Mouse (Mus musculus): ENCODE results near the gene Irak3. TPM values are rescaled to one million over a fixed set of nuclear protein-coding genes. Genes with fewer than 3 reads are reported as not detected.
A peak's percentile ranks its signal among the peaks of the same experiment; 100 is the strongest.

The Irak3 gene
- polyA plus RNA-seq, 2 experiments: 1.9 to 3.2 TPM

DNA sequence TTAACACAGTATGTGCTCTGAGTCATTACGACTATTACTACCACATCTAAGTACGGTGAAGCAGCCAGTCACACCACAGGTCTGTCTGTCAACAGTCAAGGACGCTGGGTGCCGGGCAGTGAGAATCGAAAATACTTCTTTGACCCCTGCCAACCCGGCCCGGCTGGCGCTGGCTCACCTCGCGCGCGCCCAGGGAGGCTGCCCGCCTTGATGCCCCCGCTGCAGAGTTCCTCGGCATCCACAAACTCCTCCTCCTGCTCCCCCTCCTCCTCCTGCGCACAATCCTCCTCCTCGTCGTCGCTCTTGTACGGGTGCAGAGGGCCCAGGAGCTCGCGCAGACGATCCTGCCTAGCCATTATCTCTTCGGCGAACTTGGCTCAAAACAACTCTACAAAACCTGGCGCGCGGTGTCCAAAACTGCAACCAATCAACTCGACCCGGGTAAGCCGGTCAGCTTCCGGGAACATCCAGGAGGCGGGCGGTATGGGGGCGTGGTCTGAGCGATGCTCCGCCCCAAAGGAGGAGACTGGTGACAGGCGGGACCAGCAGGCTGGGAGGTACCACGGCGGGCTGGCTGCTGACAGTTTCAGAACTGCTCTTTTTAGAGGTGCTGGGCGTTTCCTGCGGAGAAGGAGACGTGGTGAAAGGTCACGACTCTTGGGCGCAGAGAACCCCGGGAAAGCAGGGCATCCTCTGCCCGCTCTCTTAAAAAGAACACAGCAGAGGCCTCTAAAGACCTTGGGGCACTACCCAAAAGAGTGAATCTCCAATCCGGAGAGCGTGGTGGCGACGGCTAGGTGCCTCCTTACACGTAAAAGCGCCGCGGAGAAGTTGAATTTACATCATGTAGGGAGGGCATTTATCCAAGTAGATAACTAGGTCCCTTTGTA is 89.2 kb downstream of the Irak3 start, which contains the start of gene Helb:
Helb (minus strand) TSS at position 481 of the 890 bp plus-strand sequence.
- Histone ChIP-seq H3K4me1 (ENCODE audit: control insufficient read depth, insufficient read depth, low read length) (peaks cover 4% of the 10 kb centered on the region; the same call in 1 of the 2 replicates), H3K9ac (ENCODE audit: low read depth, low read length, severe bottlenecking) (peak within 1 kb of the TSS; percentile 68), H3K36me3 (ENCODE audit: control insufficient read depth, insufficient read depth, low read length) (peaks cover 4% of the 10 kb centered on the region; the same call in 1 of the 2 replicates), H3K4me3 (replicated peaks; ENCODE audit: low read length) (peak within 1 kb of the TSS; percentile 79), H3K9me3 (ENCODE audit: control insufficient read depth, low read length) (no peaks in the 10 kb centered on the region), H3K27ac (replicated peaks; ENCODE audit: low read depth, low read length) (peak within 1 kb of the TSS; percentile 68; the same call in 1 of the 2 replicates), H3K4me2 (replicated peaks; ENCODE audit: low read depth, low read length, severe bottlenecking) (peak within 1 kb of the TSS; percentile 60), H3K27me3 (ENCODE audit: control insufficient read depth, insufficient read depth, low read length) (no peaks in the 10 kb centered on the region)
- under 1% methylated on average over 49 of the region's 55 CpGs for WGBS
- TF ChIP-seq POLR2A (IDR thresholded peaks at IDR 0.05; ENCODE audit: borderline replicate concordance, extremely low read depth, insufficient read depth, insufficient read length): no peak
- DNase-seq (ENCODE audit: low spot score): peak; percentile 97
- ATAC-seq (ENCODE audit: low FRiP score, low read depth): peak; percentile 99

DNA sequence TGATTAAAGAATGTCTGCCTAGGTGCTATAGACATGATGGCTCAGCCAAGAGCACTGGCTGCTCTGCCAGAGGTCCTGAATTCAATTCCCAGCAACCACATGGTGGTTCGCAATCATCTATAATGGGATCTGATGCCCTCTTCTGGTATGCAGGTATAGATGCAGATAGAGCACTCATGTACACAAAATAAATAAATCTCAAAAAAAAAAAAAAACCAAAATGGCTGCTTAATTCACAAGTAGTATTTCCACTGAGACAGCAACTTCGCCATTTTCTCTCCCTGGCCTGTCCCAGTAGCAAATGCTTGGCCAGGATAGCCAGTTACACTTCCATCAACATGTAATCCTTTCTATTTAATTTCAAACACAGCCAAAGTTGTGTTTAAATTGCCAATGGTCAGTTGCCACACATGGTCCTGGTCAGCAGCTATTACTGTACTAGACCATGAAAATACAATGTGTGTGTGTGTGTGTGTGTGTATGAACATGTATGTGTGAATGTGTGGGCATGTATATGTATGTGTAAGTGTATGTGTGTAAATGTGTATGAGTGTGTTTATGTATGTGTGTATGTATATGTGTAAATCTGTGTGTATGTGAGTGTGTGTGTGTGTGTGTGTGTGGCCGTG is 90.1 kb downstream of the Irak3 start:
- peak overlapping the region; percentile 60 for H3K4me2 ChIP-seq (replicated peaks; ENCODE audit: low read depth, low read length, severe bottlenecking)
- ATAC-seq (ENCODE audit: low FRiP score, low read depth): no peak
- H3K27me3 ChIP-seq (ENCODE audit: control insufficient read depth, insufficient read depth, low read length): no peaks in the 10 kb centered on the region
- H3K9me3 ChIP-seq (ENCODE audit: control insufficient read depth, low read length): no peaks in the 10 kb centered on the region
- 80% methylated on average over 3 of the region's 3 CpGs for WGBS
- H3K27ac ChIP-seq (replicated peaks; ENCODE audit: low read depth, low read length): no peak overlapping the region
- H3K4me1 ChIP-seq (ENCODE audit: control insufficient read depth, insufficient read depth, low read length): peaks cover 4% of the 10 kb centered on the region; the same call in 1 of the 2 replicates
- peak overlapping the region; percentile 79 for H3K4me3 ChIP-seq (replicated peaks; ENCODE audit: low read length)
- no peak for TF ChIP-seq POLR2A (IDR thresholded peaks at IDR 0.05; ENCODE audit: borderline replicate concordance, extremely low read depth, insufficient read depth, insufficient read length)
- DNase-seq (ENCODE audit: low spot score): no peak
- H3K36me3 ChIP-seq (ENCODE audit: control insufficient read depth, insufficient read depth, low read length): peaks cover 9% of the 10 kb centered on the region; the same call in 1 of the 2 replicates
- peak overlapping the region; percentile 68 for H3K9ac ChIP-seq (ENCODE audit: low read depth, low read length, severe bottlenecking)

DNA sequence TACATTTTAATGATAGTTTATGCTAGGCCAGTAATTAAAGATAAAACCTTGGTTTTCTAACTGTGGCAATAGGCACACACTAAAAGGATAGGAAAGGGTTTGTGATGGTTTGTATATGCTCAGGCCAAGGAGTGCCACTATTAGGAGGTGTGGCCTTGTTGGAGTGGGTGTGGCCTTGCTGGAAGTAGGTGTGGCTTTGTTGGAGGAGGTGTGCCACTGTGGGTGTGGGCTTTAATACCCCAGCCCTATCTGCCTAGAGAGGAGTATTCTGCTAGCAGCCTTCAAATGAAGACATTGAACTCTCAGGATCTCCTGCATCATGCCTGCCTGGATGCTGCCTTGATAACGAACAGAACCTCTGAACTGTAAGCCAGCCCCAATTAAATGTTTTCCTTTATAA is 101.1 kb downstream of the Irak3 start:
- Histone ChIP-seq H3K27ac (replicated peaks; ENCODE audit: low read depth, low read length) (no peak overlapping the region), H3K4me1 (ENCODE audit: control insufficient read depth, insufficient read depth, low read length) (no peaks in the 10 kb centered on the region), H3K4me3 (replicated peaks; ENCODE audit: low read length) (no peak overlapping the region), H3K27me3 (ENCODE audit: control insufficient read depth, insufficient read depth, low read length) (no peaks in the 10 kb centered on the region), H3K4me2 (replicated peaks; ENCODE audit: low read depth, low read length, severe bottlenecking) (no peak overlapping the region), H3K9me3 (ENCODE audit: control insufficient read depth, low read length) (no peaks in the 10 kb centered on the region), H3K9ac (ENCODE audit: low read depth, low read length, severe bottlenecking) (no peak overlapping the region), H3K36me3 (ENCODE audit: control insufficient read depth, insufficient read depth, low read length) (peaks cover 42% of the 10 kb centered on the region)
- no peak for TF ChIP-seq POLR2A (IDR thresholded peaks at IDR 0.05; ENCODE audit: borderline replicate concordance, extremely low read depth, insufficient read depth, insufficient read length)
- WGBS: 78% methylated on average over 1 of the region's 1 CpGs
- no peak for DNase-seq (ENCODE audit: low spot score)
- ATAC-seq (ENCODE audit: low FRiP score, low read depth): no peak

DNA sequence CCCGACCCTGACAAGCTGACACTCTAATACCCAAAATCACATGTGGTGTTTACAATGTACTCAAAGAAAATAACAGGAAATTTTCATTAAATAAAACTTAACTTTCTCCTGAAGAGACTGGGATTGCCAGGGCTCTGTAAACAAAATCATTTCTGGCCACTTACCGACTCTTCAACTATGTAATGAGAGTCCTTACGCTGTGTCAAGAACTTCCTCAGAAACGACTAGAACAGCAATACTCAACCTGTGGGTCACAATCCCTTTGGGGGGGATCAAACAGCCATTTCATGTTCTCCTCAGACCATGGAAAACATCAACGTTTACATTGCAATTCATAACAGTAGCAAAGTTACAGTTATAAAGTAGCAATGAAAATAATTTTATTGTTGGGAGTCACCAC is 104.4 kb downstream of the Irak3 start:
- WGBS: 78% methylated on average over 5 of the region's 5 CpGs
- DNase-seq (ENCODE audit: low spot score): no peak
- Histone ChIP-seq H3K4me1 (ENCODE audit: control insufficient read depth, insufficient read depth, low read length) (no peaks in the 10 kb centered on the region), H3K4me2 (replicated peaks; ENCODE audit: low read depth, low read length, severe bottlenecking) (no peak overlapping the region), H3K27ac (replicated peaks; ENCODE audit: low read depth, low read length) (no peak overlapping the region), H3K9ac (ENCODE audit: low read depth, low read length, severe bottlenecking) (no peak overlapping the region), H3K9me3 (ENCODE audit: control insufficient read depth, low read length) (no peaks in the 10 kb centered on the region), H3K27me3 (ENCODE audit: control insufficient read depth, insufficient read depth, low read length) (no peaks in the 10 kb centered on the region), H3K36me3 (ENCODE audit: control insufficient read depth, insufficient read depth, low read length) (peaks cover 43% of the 10 kb centered on the region), H3K4me3 (replicated peaks; ENCODE audit: low read length) (no peak overlapping the region)
- ATAC-seq (ENCODE audit: low FRiP score, low read depth): no peak
- TF ChIP-seq POLR2A (IDR thresholded peaks at IDR 0.05; ENCODE audit: borderline replicate concordance, extremely low read depth, insufficient read depth, insufficient read length): no peak

DNA sequence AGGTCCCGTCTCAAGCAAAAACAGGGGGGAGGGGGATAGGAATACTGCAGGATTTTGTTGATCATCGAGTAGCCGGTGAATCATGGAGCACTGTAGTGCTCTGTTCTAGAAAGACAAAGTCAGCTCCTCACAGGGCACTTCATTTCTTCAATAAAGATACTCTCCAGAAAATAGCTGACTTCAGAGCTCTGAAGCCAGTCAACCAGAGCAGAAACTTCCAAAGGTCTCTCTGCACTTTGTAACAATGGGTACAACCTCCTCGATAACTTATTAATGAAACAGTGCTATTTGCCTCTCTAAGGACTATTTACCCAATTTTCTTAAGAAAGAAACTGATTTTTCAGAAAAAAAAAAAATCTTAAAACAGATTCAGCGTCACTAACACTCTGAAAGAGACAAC is 106.2 kb downstream of the Irak3 start:
- H3K27me3 ChIP-seq (ENCODE audit: control insufficient read depth, insufficient read depth, low read length): no peaks in the 10 kb centered on the region
- no peak for TF ChIP-seq POLR2A (IDR thresholded peaks at IDR 0.05; ENCODE audit: borderline replicate concordance, extremely low read depth, insufficient read depth, insufficient read length)
- H3K4me3 ChIP-seq (replicated peaks; ENCODE audit: low read length): no peak overlapping the region
- no peak for ATAC-seq (ENCODE audit: low FRiP score, low read depth)
- no peaks in the 10 kb centered on the region for H3K9me3 ChIP-seq (ENCODE audit: control insufficient read depth, low read length)
- H3K9ac ChIP-seq (ENCODE audit: low read depth, low read length, severe bottlenecking): no peak overlapping the region
- H3K27ac ChIP-seq (replicated peaks; ENCODE audit: low read depth, low read length): no peak overlapping the region
- WGBS: 97% methylated on average over 5 of the region's 5 CpGs
- H3K36me3 ChIP-seq (ENCODE audit: control insufficient read depth, insufficient read depth, low read length): peaks cover 42% of the 10 kb centered on the region
- no peak overlapping the region for H3K4me2 ChIP-seq (replicated peaks; ENCODE audit: low read depth, low read length, severe bottlenecking)
- H3K4me1 ChIP-seq (ENCODE audit: control insufficient read depth, insufficient read depth, low read length): no peaks in the 10 kb centered on the region
- DNase-seq (ENCODE audit: low spot score): no peak
